Mouse (Mus musculus) heart, embryonic 14.5 days (tissue): ENCODE data around the gene Pcnx. TPM values are rescaled to one million over a fixed set of nuclear protein-coding genes. Genes with fewer than 3 reads are reported as not detected.

Source experiments
- ATAC-seq: fragments of 200-750 bp; cut with Nextera tagmentation; 2 replicates; pipeline ENCODE4 v1.8.0; 2017; ENCODE audit warnings: low read depth, moderate TSS enrichment; ENCODE audit not compliant: insufficient number of reproducible peaks, insufficient read depth, low FRiP score
- H3K27ac ChIP-seq, 2 experiments: fragments of 200-500 bp in 1 of 2; fragments of 300-500 bp in 1 of 2; sonication (generic) in 1 of 2; replicated peaks in 1 of 2; 2 replicates each; pipeline ENCODE4 v1.5.1; 2012 to 2014; ENCODE audit warnings: low read depth in 2 of 2, low read length in 2 of 2, control low read depth in 1 of 2, mild to moderate bottlenecking in 1 of 2, mixed read lengths in 1 of 2; ENCODE audit not compliant: control insufficient read depth in 1 of 2, insufficient read depth in 1 of 2
- H3K27me3 ChIP-seq: fragments of 300-500 bp; sonication (generic); 2 replicates; pipeline ENCODE4 v1.6.1; 2014; ENCODE audit warnings: mild to moderate bottlenecking, low read length, control low read depth; ENCODE audit not compliant: control insufficient read depth, insufficient read depth
- H3K36me3 ChIP-seq: fragments of 300-500 bp; sonication (generic); 2 replicates; pipeline ENCODE4 v1.6.1; 2014; ENCODE audit warnings: mild to moderate bottlenecking, control low read depth, low read length, mixed read lengths; ENCODE audit not compliant: control insufficient read depth, insufficient read depth
- H3K4me1 ChIP-seq, 2 experiments: fragments of 200-500 bp in 1 of 2; fragments of 300-500 bp in 1 of 2; sonication (generic) in 1 of 2; 2 replicates each; pipeline ENCODE4 v1.6.1; 2012 to 2014; ENCODE audit warnings: low read length in 2 of 2, control low read depth in 1 of 2, mixed read lengths in 1 of 2; ENCODE audit not compliant: control insufficient read depth in 2 of 2, insufficient read depth in 2 of 2
- H3K4me2 ChIP-seq: fragments of 300-500 bp; sonication (generic); 2 replicates; pipeline ENCODE4 v1.6.1; 2014; ENCODE audit warnings: mild to moderate bottlenecking, low read length
- H3K4me3 ChIP-seq, 2 experiments: fragments of 200-500 bp in 1 of 2; fragments of 300-500 bp in 1 of 2; sonication (generic) in 1 of 2; 2 replicates each; pipeline ENCODE4 v1.5.1; 2012 to 2014; ENCODE audit warnings: low read length in 2 of 2, mild to moderate bottlenecking in 2 of 2, control low read depth in 1 of 2, low read depth in 1 of 2, moderate library complexity in 1 of 2; ENCODE audit not compliant: control insufficient read depth in 1 of 2, insufficient read depth in 1 of 2
- H3K9ac ChIP-seq: fragments of 300-500 bp; sonication (generic); 2 replicates; pipeline ENCODE4 v1.6.1; 2014; ENCODE audit warnings: mild to moderate bottlenecking, low read length
- H3K9me3 ChIP-seq: fragments of 300-500 bp; sonication (generic); 2 replicates; pipeline ENCODE4 v1.6.1; 2016; ENCODE audit warnings: low read length, control low read depth; ENCODE audit not compliant: control insufficient read depth
- WGBS: fragments of 180-500 bp; shearing (Covaris S2); extraction: QIAGEN DNeasy Blood & Tissue Kit; methylation state at CpG from one replicate; pipeline ENCODE4 v1.1.7; 2014; 5-methylcytosine and 5-hydroxymethylcytosine counted together
- polyA plus RNA-seq: library from polyadenylated mRNA; unstranded; fragments of >200 nt; fragmentation: Nextera tagmentation; extraction: Ambion mirVana; gene quantifications from 2 replicates; pipeline ENCODE4 v1.2.1, GENCODE M21; 2014

The Pcnx gene
- polyA plus RNA-seq: 15.4 and 17.4 TPM in 2 replicates

DNA sequence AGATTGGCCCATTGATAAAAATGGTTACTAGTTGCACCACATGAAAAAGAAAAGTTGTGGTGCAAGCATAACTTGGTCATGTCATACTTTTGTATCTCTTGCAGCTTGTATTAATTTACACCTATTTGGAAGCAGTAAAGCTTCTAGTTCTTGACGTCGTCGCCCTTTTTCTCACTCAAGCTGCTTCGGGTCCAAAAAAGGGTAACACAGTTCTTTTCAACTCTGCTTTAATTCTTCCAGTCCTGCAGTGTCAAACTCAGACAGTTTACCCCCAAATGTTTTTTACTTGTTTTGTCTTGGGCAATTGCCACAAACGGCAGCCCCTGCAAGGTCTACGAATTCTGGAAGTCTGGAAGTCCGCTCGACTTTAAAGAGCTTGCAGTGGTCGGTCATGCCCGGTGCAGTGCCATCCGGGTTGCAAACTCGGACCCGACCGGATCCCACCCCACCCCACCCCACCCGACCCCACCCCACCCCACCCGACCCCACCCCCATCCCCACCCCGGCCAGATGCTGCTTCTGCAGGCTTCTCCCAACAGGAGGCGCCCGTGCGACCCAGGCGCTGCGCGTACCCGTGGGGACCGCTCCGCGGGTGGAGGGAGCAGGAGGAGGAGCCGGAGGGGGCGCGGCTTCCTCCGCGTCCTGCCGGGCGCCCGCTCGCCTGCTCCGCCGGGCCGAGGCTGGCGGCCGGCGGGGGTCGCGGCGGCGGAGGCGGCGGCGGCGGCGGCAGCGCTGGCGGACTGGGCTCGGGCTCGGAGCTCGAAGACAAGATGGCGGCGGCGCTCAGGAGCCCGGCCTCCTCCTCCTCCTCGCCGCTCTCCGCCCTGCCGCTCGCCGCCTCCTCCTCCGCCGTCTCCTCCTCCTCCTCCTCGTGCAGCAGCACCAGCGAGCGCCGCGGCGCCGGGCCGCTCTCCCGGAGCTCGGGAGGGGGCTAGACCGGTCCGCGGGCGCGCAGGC is at the start of gene Pcnx:
Gene Pcnx (plus strand): TSS at position 673 of the 957 bp plus-strand sequence.
- no peaks in the 10 kb centered on the region for H3K36me3 ChIP-seq
- H3K4me1 ChIP-seq: peaks cover 12 to 44% of the 10 kb centered on the region in 2 experiments
- peak within 1 kb of the TSS; percentile 60 to 86 for H3K4me3 ChIP-seq
- 6% methylated on average over 42 of the region's 83 CpGs for WGBS
- peak; percentile 82 for ATAC-seq
- no peaks in the 10 kb centered on the region for H3K27me3 ChIP-seq
- H3K4me2 ChIP-seq: peak within 1 kb of the TSS; percentile 82
- peak within 1 kb of the TSS; percentile 56 to 92 for H3K27ac ChIP-seq
- H3K9me3 ChIP-seq: no peaks in the 10 kb centered on the region
- peak within 1 kb of the TSS; percentile 98 for H3K9ac ChIP-seq

DNA sequence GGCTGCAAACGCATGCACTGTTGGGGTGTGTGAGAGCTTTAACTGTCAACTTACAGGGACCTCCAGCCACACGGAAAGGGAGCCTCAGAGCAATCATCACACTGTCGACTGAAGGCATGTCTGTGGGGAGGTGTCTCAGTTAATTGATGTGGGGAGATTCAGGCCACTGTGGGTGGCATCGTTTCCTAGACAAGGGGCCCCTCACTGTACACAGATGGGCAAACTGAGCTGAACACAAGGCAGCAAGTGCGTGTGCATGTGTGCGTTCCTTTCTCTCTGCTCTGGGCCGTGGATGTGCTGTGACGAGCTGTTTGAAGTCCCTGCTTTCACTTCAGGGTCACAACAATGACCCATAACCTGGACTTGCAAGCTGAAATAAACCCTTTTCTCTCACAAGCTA is 49.4 kb upstream of the Pcnx start:
- ATAC-seq: no peak
- no peak overlapping the region for H3K4me2 ChIP-seq
- no peaks in the 10 kb centered on the region for H3K27me3 ChIP-seq
- H3K27ac ChIP-seq: no peak overlapping the region
- H3K9me3 ChIP-seq: no peaks in the 10 kb centered on the region
- 49% methylated on average over 8 of the region's 8 CpGs for WGBS
- peaks cover 11 to 20% of the 10 kb centered on the region in 2 experiments for H3K4me1 ChIP-seq
- no peak overlapping the region for H3K4me3 ChIP-seq
- H3K9ac ChIP-seq: no peak overlapping the region
- no peaks in the 10 kb centered on the region for H3K36me3 ChIP-seq

- no peak for ATAC-seq
- H3K36me3 ChIP-seq: no peaks in the 10 kb centered on the region
- H3K9ac ChIP-seq: no peak overlapping the region
- no peak overlapping the region for H3K27ac ChIP-seq
- H3K27me3 ChIP-seq: no peaks in the 10 kb centered on the region
- no peak overlapping the region for H3K4me2 ChIP-seq
- H3K4me1 ChIP-seq: peaks cover 8 to 10% of the 10 kb centered on the region in 2 experiments; a peak in 3 of 4 replicates
- no peaks in the 10 kb centered on the region for H3K9me3 ChIP-seq
- 86% methylated on average over 5 of the region's 5 CpGs for WGBS
- H3K4me3 ChIP-seq: no peak overlapping the region
Measured at GRCm38 (mm10) chr12:81814742-81815141, 45.1 kb upstream of the Pcnx start.

- Histone ChIP-seq H3K4me3 (no peak overlapping the region), H3K4me1 (peaks cover 8 to 10% of the 10 kb centered on the region in 2 experiments; a peak in 3 of 4 replicates), H3K9ac (no peak overlapping the region), H3K4me2 (peak overlapping the region; percentile 45), H3K36me3 (no peaks in the 10 kb centered on the region), H3K9me3 (no peaks in the 10 kb centered on the region), H3K27ac (peak overlapping the region; percentile 65 to 68), H3K27me3 (no peaks in the 10 kb centered on the region)
- 20% methylated on average over 10 of the region's 10 CpGs for WGBS
- ATAC-seq: peak; percentile 59; the same call in 1 of the 2 replicates
Measured at GRCm38 (mm10) chr12:81816330-81817125, 43.3 kb upstream of the Pcnx start.

DNA sequence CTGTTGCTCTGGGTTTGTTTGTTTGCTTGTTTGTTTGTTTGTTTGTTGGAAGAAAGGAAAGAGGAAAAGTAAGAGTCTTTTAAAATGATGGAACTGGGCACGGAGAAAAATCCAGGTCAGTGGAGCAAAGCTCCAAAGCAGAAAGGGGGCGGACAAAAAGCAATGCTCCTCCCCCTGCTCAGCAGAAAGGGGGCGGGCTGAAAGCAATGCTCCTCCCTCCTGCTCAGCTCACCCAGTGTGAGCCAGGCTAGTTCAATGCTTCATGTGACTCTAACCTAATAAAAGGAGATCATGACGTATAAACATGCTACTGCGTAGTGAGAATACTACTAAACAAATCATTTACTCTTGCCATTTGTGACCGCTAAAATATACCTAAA is 42.7 kb upstream of the Pcnx start:
- H3K27me3 ChIP-seq: no peaks in the 10 kb centered on the region
- H3K27ac ChIP-seq: peak overlapping the region; percentile 4 to 65; a peak in 3 of 4 replicates
- H3K4me1 ChIP-seq: peaks cover 8 to 10% of the 10 kb centered on the region in 2 experiments; a peak in 3 of 4 replicates
- ATAC-seq: no peak
- H3K4me2 ChIP-seq: peak overlapping the region; percentile 45
- H3K9me3 ChIP-seq: no peaks in the 10 kb centered on the region
- no peak overlapping the region for H3K9ac ChIP-seq
- 48% methylated on average over 6 of the region's 6 CpGs for whole genome bisulfite sequencing
- H3K4me3 ChIP-seq: no peak overlapping the region
- no peaks in the 10 kb centered on the region for H3K36me3 ChIP-seq

DNA sequence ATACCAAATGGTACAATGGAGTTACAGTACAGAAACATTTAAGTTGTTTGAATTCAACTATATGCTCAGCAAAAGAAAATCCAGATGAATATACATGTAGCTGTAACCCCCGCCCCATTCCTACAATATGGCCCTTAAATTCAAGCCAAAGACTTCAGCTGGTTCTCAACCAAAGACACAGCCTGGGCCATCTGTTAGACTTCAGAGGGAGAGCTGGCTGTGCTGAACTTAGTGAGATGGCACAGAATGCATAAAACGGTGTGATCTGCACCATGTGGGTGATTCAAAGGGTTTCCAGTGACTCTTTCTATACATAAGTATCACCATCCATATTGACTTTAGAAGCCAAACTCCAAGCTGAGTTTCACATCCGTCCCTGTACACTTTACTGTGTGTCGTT is 39.1 kb upstream of the Pcnx start:
- no peaks in the 10 kb centered on the region for H3K36me3 ChIP-seq
- 89% methylated on average over 4 of the region's 4 CpGs for WGBS
- H3K4me2 ChIP-seq: no peak overlapping the region
- H3K4me1 ChIP-seq: peaks cover 8 to 10% of the 10 kb centered on the region in 2 experiments; a peak in 3 of 4 replicates
- H3K27me3 ChIP-seq: no peaks in the 10 kb centered on the region
- no peak overlapping the region for H3K4me3 ChIP-seq
- no peaks in the 10 kb centered on the region for H3K9me3 ChIP-seq
- no peak overlapping the region for H3K9ac ChIP-seq
- ATAC-seq: no peak
- H3K27ac ChIP-seq: no peak overlapping the region

GRCm38 (mm10) chr12:81822176-81822575 is 37.6 kb upstream of the Pcnx start:
- ATAC-seq: no peak
- no peak overlapping the region for H3K4me2 ChIP-seq
- peaks cover under 1 to 5% of the 10 kb centered on the region in 2 experiments; a peak in 2 of 4 replicates for H3K4me1 ChIP-seq
- H3K4me3 ChIP-seq: no peak overlapping the region
- 77% methylated on average over 4 of the region's 4 CpGs for WGBS
- H3K27me3 ChIP-seq: no peaks in the 10 kb centered on the region
- no peaks in the 10 kb centered on the region for H3K9me3 ChIP-seq
- H3K27ac ChIP-seq: no peak overlapping the region
- H3K9ac ChIP-seq: no peak overlapping the region
- H3K36me3 ChIP-seq: no peaks in the 10 kb centered on the region
